Mouse (Mus musculus) heart, adult 8-10 months (tissue): ENCODE data around the gene Cdon. TPM values are rescaled to one million over a fixed set of nuclear protein-coding genes. Genes with fewer than 3 reads are reported as not detected.
"Not testable (repeated sequence)": the region's sequence is repeated elsewhere in the genome, so short reads cannot be mapped to it uniquely, and the experiment has no call there.

Experiments used
- DNase-seq: peaks from one replicate; pipeline ENCODE4 v3.0.0; 2022; ENCODE audit warnings: low spot score
- total RNA-seq, 4 experiments: library from RNA; stranded (reverse); gene quantifications; 2 replicates each; pipeline ENCODE4 v1.2.4; 2022

Gene Cdon
- 10 to 100 TPM in 2 of 4 experiments, 1 to 10 TPM in 2; 8.3 to 11.3 (median 10.3) TPM for total RNA-seq

DNA sequence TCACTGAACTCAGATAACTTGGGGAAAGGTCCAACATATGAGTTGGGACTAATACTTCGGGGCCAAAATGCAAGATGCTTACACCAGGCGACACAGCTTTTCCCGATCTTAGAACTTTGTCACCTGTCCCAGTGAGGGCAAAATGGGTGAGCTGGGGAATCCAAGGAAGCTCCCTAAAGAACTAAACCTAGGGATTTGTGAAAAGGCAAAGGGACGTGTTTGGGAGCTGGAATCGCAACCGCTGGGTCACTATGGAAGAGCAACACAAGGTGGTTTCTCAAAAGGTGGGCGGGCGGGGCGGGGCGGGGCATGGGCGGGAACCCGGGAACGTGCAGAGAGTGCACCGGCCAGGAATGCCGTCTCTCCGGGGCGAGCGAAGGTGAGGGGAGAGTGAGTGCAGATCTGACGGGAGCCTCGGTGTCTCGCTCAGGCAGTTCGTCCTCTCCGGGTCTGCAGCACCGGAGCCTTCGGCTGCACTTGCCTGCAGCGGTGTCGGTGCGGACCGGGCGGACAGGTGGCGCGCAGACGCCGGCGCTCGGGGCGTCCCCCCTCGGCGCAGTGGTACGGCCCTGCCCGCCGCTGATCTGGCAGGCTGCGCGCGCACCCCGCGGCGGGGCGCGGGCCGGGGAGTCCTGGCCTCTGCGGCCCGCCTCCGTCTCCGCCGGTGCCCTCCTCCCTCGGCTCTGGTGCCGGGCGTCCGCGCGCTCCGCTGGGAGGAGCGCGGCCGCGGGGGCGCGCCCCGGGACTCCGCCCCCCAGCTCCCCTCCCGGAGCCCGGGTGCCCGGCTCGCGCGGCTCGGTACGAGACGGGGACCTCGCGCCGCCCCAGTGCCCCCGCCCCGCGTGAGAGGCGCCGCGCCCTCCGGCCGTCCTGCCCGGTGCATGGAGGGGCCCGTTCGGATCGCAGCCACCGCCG, at the start of gene Cdon:
TSS of gene Cdon (plus strand) at position 324 of the 915 bp plus-strand sequence.
- DNase-seq: peak; percentile 83

DNA sequence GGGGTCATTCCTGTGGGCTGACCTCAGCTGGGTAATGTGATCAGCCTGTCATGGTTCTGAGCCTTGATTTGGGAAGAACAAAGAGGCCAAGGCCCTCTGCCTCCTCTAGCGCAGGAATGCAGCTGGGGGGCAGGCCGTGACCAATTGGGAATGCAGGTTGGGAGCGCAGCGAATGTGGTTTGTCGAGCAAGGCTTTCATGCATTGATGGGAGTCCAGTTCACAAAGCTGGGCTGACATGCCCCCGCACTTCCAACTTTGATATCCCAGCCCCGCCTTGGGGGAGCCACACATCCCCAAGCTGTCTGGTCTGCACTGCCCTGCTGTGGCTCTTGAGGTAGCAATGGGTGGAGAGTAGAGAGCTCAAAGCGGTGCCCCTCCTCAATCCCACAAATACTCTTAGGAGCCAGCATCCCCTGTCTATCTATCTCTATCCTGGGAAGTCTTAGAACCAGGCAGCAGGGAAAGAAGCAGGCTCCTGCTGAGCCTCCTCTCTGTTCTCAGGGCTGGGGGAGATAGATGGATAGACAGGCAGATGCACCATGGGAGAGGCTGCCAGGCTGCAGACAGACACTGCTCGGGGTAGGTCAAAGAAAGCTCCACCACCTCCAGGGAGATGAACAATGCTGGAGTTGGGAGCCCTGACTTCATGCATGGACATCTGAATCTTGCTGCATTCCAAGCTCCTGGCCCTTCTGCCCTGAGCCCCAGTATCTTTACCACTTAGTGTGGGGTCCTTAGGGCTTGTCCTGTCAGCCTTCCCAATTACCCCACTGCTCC, 48.4 kb upstream of the Cdon start:
- no peak for DNase-seq

DNA sequence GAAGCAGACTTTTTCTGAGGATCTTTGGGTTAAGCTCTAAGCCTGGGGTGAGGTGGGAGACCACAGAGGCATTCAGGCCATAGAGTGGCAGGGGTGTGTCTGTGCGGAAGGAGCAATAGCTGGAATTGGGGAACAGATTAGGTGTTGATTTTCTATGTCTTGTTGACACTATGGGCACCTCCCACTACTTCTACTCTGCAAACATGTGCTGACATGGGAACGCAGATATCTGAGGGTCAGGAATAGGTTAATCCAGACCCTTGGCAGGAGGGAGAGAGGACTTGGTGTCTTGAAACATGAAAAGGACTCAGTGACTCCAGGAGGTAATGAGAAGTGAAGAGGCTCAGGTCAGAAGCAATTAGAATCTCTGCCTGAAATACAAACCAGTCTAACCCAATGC, 43.0 kb upstream of the Cdon start:
- no peak for DNase-seq

DNA sequence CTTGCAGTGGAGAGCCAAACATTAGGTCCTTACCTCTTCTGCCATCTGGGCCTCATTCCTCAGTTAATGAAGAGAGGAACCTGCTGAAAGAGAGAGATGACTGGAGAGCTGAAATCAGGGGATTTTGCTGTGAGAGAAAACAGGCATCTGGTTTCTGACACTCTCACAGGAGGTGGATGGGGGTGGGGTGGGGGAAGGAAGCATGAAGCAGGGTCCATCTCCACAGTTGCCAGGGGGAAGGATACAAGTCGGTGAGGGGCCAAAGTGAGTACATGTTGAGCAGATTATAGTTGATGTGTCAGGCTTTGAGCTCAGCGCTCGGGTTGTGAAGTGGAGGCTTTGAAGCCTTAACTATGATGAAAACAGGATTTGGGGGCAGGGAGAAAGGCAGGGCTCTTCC, 41.9 kb upstream of the Cdon start:
- no peak for DNase-seq

DNA sequence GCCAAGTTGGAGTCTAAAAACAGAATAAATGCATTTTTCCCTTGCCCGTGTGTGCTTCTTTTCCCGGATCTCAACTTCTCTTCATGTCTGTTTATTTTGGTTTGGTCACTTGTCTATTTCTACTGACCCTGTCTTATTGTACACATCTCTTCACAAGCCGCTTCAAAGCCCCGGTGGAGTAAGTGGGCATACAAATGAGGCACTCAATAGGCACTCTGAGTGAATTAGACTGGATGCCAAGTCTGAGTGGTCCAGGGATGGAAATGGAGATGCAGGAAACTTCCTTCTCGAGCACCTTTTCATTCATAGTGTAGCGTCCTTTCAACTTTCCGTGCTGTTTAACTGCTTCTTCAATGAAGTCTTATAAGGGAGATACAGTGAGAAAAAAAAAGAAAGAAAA, 21.0 kb upstream of the Cdon start:
- DNase-seq: no peak

DNA sequence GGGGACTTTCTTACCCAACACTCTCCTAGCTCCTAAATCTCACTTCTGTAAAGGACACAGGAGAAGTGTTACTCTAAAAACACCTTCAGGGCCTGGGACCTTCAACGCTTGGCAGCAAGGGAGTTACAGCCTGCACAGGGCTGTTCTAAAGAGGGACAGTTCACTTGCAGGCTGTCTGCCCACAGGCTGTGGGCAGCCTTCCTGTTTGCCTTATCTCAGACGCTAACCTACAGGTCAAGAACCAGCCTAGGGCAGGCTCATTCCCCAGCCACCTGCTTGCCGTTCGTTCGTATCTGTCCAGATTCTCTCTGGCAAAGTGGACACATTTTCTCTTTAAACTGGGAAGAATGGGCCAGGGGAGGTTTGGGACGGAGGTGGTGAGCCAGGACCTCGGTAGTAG, 20.5 kb upstream of the Cdon start:
- no peak for DNase-seq

DNA sequence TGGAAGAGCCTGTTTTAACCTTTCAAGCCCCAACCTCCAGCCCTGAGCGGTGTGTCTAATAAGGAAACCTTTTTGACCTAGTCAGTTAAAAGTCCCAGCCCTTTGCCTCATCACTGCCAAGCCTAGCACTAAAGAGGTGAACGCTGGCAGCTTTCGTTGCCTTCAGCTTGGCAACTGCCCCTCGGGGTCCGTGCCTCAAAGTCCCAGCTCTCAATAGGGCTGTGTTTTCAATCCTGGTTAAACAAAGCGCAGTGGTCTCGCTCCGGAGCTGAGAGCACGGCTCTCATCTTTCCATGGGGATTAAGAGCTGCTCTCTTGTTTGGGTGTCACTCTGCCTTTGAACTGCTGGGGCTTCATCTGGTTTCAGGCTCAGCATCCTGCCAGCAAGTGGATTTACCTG, 20.1 kb upstream of the Cdon start:
- no peak for DNase-seq

DNA sequence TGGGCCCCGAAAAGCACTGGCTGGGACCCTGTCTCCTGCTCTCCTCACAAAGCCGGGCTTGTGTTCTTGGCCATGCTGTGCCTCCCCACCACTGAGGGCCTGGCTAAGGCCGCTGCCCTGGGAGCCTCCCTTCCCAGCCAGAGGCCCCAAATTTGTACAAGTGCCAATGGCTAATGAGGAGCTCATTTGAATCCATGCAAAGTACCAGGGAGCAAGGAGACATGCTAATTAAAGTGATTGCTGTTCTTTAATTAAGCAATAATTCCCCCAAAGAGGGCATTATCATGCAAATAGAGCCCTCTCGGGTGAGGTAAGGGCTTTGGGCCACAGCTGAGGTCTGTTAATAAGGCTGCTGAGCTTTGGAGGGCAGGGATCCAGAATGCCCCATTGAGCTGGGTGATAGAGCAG, 18.3 kb upstream of the Cdon start:
- DNase-seq: no peak

DNA sequence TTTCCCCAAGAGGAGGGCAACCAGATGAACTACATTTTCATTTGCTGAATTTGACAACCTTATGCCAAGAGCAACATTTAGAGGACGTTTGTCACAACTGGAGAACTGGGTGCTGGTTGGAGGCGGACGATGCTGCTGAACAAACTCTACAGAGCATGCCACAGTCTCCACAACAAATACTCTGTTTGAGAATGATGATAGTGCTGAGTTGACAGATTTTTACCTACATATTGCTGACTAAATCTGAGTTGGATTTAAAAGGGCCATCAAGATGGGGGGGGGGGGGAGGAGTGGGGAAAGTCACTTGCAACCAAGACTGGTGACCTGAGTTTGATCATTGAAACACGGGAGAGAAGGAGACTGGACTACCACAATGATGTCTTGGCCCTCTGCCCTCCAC, 17.4 kb upstream of the Cdon start:
- no peak for DNase-seq

DNA sequence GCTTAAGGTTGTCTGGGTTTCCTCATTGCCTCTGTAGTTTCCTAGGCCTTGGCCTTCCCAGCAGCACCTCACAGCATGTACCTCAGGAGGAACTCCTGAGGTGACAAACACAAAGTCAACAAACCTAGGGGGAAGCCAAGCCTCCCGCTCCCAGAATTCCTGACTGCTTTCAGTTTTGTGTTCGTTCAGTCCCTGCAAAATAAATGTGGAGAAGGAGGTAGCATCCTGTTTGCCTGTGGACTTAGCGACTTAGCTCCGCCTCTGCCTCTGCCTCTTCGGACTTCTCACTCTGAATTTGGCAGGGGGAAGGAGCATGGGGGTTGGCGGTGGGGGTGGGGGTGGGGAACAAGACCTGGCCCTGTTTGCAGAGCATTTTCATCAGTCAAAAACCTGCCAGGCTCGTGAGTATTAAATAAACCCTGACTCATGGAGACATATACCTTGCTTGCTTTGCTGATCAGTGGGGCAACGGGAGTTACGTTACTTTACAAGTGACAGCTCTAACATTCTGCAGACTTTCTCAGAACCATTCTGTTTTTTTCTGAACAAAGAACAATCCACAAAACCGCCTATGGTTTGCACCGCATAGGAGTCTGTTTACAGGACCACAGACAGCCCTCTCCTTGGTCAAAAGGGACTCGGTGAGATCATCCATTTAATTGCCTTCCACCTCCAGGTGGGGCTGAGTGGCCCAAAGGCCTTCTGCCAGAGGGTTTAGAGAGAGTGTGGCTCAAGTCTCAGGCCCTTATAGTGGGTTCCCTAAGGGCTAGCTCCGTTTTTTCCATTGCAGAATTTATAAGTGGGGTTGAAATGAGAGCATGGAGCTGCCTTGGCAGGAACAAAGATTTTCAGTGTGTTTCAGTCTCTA, 15.7 kb upstream of the Cdon start:
- no peak for DNase-seq

DNA sequence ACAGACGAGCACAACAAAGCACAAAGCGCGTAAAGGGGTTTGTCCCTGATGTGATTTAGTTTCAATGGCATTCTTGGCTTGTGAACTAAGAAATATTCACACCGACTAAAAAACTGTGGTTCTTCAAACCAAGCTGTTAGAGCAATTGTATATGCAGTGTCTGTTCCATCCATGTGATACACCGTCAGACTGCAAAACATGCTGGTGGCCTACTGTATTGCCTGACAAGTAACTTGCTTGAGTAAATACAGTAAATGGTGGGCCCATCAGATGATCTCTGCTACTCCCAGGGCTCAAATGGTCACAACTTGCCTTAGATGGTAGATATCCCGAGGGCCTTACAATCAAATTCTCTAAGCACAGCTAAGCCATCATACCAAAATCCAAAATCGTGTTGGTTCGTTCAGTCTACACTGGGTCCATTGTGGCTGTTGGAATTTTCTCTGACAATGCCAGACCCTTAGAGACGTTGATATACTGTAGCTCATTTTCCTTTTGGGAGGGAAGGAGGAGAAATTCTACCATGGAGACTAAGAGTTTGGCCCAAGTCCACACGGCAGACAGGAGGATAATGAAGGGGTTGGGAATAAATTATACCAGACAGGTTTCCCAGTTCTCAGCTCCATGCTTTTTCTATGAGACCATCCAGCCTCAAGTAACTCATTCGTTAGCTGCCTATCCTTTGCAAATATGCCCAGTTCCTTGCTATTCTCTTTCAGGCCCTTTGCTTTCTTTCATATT, 9.5 kb upstream of the Cdon start:
- DNase-seq: no peak

DNA sequence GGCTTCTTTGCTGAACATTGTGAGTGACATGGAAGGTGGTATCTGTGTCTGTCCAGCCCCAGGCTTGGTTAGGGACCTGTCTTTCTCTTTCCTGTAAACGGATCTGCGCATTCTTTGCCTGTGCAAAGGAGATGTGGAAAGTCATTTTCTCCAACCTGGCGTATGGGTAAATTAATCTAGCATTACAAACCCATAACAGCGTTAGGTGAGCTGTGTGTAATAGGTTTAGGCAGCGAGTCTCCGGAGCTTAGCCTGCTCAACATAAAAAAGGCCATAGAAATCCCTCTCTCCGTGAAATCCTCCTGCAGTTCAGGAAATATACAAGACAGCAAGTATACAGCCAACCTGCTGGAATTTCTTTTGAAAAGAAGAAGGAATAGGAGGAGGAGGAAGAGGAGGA, 9.0 kb upstream of the Cdon start:
- no peak for DNase-seq

DNA sequence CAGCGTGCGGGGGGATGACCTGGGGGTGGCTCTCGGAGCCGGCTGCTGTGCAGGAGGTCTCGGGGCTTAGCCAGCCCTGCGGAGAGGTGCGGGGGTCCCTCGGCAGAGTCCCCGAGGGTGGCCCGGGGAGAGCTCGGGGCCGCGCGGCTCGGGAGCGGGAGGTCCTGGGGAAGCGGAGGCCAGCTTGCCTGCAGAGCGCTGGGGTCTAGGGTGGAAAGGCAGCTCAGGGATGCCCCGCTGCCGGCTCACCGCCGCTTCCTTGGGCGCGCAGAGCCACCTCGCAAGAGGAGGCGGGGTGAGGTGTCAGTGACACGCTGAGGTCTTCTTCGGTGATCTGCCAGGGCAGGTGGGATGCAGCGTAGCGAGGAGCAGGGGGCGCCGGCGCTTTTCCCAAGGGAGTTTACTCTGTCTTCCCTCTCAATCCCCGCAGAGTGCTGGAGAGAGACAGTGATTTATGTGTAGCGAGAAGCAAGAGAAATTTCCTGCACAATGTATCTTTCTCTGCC, 855 bp downstream of the Cdon start:
- DNase-seq: peak; percentile 13

DNA sequence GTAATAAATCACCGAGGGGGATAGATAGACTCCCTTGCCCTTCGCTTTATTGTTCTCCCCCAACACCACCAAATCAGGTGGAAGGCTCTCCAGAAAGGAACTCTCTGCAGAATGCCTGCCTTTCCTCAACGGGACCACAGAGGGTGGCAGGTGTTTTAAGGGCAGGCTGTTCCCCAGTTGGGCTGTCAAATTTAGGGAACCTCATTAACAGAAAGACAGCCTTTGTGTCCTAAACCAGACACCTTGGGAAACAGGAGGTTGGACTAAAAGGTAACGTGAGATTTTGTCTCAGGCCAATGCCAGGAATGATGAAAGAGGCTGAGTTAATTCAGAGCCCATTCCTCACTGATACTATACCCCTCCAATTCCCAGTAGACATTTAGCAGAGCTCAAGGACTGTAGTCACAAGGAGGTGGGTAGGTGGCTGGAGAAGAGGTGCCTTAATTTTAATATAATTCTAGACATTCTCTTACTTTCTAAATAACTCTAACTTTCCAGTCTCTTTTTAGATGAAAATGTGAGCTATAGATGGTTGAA, 1.5 kb downstream of the Cdon start:
- DNase-seq: no peak

DNA sequence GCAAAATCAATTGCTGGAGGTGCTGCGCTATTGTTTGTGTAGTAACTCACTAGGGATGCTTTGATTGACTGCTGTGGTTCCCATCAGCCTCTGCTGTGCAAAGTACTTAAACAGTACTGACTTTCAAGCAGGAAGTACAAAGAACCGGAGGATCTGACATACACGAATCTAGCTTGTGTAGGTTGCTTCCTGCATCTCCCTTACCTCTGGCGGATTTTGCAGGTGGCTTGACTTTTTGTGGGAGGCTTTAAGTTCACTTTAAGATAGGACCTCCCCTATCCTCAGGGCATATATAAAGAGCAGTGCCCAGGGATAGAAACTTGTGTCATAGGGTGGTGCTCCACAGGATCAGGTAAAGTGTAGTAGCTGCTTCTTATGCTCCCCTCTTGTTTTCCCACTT, 2.3 kb downstream of the Cdon start:
- no peak for DNase-seq

DNA sequence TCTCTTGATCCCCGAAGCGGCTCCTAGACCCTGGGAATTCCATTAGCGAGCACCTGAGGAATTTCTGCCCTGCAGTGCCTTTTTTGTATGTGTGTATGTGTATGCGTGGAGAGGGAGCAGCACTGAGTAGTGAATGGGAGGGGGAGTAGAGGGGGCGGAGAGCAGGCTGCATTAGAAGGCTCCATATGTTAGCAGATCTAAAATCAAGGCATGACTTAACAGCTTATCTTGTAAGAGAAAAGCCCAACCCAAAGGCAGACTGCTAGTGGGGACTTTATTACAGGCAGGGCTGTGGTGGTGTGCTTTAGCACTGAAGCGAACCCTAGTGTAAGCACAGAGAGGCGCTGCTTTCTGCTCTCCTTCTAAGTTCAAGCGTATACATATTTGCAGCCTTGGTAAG, 3.7 kb downstream of the Cdon start:
- DNase-seq: no peak

DNA sequence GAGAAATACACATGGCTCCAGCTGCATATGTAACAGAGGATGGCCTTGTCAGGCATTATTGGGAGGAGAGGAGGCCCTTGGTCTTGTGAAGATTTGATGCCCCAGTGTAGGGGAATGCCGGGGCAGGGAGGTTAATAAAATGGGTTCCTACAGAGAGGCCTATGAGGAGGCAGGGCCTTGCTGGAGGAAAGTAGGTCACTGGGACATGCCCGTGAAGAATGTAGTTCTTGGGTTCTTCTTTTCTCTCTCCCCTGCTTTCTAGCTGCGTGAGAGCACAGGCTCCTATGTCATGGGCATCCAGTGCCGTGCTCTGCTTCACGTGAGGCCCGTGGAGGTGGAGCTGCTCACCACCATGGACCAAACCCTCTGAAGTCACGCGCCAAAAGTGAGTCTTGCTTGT, 9.5 kb downstream of the Cdon start:
- no peak for DNase-seq

DNA sequence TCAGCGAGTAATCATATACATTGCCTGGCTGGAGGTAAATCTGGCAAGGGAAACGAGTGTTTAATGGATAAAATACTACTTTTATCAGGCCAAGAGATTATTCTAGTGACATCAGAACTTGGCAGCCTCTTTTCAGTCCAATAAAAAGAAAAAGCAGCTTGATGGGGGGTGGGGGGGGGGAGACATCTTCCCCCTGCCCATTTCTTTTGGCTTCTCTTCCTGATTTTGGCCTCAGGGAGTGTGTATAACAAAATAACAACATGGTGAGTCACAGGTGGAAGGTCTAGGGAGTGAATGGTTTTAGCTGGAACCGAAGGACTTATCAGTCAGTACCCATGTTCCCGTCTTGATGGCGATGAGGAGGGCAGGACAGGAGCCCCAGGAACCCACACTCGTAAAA, 10.5 kb downstream of the Cdon start:
- DNase-seq: no peak

DNA sequence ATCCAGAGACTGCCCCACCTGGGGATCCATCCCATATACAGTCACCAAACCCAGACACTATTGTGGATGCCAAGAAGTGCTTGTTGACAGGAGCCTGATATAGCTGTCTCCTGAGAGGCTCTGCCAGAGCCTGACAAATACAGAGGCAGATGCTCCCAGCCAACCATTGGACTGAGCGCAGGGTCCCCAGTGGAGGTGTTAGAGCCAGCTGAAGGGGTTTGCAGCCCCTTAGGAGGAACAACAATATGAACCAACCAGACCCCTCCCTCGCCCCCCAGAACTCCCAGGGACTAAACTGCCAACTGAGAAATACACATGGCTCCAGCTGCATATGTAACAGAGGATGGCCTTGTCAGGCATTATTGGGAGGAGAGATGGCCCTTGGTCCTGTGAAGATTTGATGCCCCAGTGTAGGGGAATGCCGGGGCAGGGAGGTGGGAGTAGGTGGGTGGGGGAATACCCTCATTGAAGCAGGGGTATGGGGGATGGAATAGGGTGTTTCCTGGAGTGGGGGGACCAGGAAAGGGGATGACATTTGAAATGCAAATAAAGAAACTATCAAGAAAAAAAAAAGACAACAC, 11.9 kb downstream of the Cdon start:
- DNase-seq: not testable (repeated sequence)

DNA sequence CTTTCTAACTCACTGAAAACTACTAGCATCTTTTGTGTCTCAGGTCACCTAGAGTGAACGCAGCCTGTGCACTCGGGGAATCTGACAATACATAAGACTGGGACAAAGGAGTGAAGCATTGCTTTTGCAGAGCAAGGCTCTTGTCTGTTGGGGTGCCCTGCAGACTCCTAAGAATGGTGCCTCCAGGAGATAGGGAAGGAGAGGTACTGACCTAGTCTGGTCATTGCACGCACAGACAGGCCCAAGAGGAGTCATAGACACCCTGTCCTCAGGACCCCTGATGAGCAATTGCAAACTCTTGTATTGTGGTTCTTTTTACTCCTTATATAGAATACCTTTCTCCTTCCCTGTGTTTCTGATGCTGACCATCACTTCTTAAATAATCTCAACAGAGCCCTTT, 13.4 kb downstream of the Cdon start:
- no peak for DNase-seq
